Mouse (Mus musculus) lung, postnatal 25 days (tissue): ENCODE results near the gene Ebf3.

Source experiments
- DNase-seq: peaks from one replicate; pipeline ENCODE4 v3.0.0; 2022; ENCODE audit warnings: low spot score

Ebf3 gene

GRCm38 (mm10) chr7:137289290-137289957 lies 24.8 kb downstream of the Ebf3 start:
- no peak for DNase-seq

DNA sequence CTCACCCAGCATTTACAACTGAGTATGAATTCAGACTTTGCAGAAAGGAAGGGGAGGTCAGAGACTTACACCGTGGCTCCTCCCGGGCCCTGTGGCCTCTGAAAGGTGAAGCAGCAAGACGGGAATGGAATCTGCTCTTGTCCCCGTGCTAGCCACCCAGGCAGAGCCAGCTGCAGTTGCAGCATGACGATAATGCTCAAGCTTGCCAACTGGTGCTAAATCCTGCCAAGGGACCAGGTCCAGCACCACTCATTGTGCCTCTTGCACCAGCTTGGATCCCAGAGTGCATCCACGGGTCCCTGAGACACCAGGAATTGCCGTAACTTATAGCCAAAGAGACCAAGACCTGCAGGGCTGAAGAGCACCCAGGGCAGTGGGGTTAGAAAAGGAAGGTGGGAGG lies 36.1 kb downstream of the Ebf3 start:
- no peak for DNase-seq

- DNase-seq: no peak
Measured at GRCm38 (mm10) chr7:137277713-137278112, 36.5 kb downstream of the Ebf3 start.

GRCm38 (mm10) chr7:137272252-137272651 lies 42.0 kb downstream of the Ebf3 start:
- no peak for DNase-seq

DNA sequence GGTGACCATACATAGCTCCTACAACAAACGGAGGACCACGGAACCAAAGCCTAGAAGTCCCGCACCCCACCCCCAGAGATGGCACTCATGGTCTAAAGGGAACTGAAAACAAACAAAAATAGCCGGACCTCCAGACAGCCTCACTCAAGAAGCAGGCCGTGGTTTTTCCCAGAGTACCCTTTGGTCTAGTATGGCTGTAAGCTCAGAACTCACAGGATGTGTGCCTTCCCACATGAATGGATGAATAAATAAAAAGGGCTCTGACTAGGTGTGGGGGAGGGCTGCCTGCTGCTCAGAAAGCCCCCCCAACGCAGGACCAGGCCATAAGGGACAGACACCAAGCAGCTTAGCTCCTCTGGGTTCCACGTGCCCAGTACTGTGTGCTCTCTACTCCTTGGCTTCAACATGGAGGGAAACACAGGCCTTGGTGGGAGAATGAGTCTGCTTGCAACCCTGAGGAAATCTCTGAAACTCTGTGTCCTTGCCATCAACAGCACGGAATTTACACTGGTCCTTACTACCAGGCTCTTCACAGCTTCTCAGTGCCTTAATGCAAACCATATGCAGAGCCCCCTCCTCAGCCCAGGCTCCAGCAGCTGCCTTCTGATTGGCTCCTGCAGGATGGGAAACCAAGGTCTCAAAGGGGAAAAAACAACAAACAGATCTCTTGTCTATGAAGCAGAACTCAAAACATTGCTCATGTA lies 45.6 kb downstream of the Ebf3 start:
- DNase-seq: no peak

DNA sequence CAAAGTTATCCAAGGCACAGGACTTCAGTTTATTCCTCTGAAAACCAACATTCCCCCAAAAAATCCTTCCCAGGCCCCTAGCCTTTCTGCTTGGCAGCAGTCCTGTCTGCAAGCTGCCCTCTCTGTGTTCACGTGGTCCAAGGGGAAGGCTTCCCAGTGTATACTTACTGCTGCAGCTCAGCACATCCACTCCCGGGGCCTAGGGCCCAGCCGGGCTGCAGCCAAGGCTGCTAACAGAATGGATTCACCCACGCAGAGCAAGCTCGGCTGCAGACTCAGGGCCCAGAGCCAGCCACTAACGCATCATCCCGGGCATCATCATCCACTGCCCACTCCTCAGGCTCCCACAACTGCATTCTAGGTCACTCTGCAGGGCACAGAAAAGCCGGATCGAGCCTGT lies 46.8 kb downstream of the Ebf3 start:
- no peak for DNase-seq

DNA sequence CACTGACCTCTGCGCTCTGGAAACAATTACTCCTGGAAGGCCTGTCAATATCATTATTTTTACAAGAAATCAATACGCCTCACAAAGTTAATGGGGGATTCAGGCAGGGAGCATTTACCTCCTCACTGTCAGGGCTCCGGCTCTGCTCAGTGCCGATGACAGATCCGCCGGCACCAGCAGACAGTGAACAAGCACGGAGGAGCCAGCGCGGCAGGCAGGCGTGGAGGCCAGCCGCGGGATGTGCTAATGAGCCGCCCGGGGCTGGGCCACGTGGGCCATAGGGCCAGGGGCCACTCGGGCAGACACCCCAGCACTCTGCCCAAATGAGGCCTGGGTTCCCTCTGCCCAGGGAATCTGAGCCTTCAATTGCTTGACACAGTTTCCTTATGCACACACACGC lies 47.7 kb downstream of the Ebf3 start:
- no peak for DNase-seq

- DNase-seq: no peak
Measured at GRCm38 (mm10) chr7:137262330-137262729, 51.9 kb downstream of the Ebf3 start.

DNA sequence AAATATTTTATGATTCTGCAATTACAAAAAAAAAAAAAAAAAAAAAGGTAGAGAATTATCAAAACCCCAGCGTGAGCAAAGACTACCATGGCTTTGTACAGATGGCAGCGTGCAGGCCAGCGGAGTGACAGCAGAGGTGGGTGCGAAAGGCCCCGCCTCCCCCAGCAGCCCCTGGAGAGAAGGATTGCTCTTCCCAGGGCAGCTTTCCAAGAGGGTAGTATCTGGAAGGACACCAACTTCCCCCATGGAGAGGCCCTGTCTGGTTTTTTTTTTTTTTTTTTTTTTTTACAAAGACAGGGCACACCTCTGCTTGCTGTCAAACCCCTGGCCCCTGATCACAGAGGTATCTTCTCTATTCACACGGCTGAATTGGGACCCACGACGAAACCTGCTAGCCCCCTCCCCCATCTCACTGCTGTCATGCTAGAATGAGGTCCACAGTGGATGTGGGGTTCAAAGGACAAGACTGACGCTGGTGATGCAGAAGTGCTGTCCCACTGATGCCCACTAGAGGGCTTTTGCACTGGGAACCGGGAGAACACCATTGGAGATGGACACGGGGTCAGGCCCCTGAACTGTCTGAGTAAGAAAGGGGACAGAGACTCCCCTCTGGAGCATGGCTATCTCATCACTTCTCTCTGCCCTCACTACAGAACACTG lies 67.9 kb downstream of the Ebf3 start:
- peak; percentile 51 for DNase-seq

- DNase-seq: no peak
Measured at GRCm38 (mm10) chr7:137244839-137245238, 69.4 kb downstream of the Ebf3 start.

- DNase-seq: no peak
Measured at GRCm38 (mm10) chr7:137240481-137240880, 73.8 kb downstream of the Ebf3 start.

DNA sequence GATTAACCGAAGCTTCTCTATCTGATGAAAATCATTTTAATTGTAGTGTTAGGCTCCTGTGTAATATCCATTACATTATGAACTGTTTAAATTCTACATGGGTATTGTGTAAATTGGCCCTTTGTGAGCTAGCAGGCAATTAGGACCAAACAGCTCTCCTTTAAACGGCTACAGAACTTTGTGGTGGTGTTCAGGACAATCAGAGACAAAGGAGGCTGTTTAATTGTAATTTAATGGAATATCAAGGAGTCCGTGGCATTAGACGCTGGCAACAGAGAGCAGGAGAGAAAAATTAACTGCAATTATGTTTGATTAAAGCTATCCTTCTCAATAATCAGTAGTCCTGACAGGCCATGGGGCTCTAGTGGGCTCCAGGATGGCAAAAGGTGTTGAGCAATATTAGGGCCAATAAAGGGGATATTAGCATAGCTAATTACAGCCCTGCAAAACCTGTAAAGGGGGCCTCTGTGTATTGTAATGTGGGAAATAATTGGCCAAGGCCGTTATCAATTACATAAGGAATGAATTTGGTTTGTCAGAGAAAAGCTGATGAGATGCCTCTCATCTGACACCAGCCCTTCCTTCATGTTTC lies 74.6 kb downstream of the Ebf3 start:
- DNase-seq: no peak

GRCm38 (mm10) chr7:137237419-137237818 lies 76.8 kb downstream of the Ebf3 start:
- no peak for DNase-seq

DNA sequence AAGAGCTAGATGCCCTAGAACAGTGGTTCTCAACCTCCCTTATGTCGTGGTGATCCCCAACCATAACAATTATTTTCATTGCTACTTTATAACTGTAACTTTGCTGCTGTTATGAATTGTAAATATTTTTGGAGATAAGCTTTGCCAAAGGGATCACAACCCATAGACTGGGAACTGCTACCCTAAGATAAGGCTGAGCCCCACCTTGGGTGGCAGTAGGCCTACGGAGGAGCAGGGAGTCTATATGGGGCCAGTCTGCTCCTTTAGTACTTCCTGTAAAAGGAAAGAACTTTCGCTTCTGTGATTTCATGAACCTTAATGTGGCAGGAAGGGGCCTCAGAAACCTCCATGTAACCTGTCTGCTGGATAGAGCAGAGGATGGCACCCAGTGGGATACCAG lies 90.4 kb downstream of the Ebf3 start:
- DNase-seq: no peak

GRCm38 (mm10) chr7:137222831-137223505 lies 91.3 kb downstream of the Ebf3 start:
- DNase-seq: no peak

GRCm38 (mm10) chr7:137221599-137221998 lies 92.6 kb downstream of the Ebf3 start:
- DNase-seq: no peak

GRCm38 (mm10) chr7:137220436-137220835 lies 93.8 kb downstream of the Ebf3 start:
- DNase-seq: no peak

- no peak for DNase-seq
Measured at GRCm38 (mm10) chr7:137218706-137219105, 95.5 kb downstream of the Ebf3 start.

GRCm38 (mm10) chr7:137213444-137213843 lies 100.8 kb downstream of the Ebf3 start:
- no peak for DNase-seq

- DNase-seq: no peak
Measured at GRCm38 (mm10) chr7:137211332-137211731, 102.9 kb downstream of the Ebf3 start.

DNA sequence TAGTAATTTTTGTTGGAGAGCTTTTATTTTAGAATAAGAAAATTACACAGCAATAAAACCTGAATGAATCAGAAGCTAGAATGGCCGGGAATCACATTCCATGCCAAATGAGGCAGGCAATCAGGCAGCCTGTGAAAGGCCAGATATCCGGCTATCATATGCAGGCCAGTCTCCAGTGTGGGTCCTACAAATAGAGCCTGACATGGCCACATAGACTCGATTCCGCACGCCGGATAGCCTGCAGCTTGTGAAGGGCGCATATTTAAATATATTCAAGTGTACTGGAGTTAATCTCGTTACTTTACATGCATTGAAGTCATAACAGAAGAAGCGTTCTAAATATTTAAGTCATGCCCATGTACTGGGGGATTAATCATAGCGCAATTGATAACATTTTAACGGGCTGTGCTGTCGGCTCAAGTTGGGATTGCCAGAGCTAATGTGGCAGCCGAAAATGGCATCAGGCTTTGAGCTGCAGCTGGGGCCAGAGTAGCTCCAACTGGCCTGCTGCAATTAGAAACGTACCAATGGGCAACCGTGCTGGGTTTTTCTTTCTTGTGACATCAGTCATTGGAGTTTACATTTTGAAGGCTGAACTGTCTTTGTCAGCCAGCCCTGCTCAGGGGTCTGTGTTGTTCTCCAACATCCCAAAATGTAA lies 104.4 kb downstream of the Ebf3 start:
- DNase-seq: no peak

DNA sequence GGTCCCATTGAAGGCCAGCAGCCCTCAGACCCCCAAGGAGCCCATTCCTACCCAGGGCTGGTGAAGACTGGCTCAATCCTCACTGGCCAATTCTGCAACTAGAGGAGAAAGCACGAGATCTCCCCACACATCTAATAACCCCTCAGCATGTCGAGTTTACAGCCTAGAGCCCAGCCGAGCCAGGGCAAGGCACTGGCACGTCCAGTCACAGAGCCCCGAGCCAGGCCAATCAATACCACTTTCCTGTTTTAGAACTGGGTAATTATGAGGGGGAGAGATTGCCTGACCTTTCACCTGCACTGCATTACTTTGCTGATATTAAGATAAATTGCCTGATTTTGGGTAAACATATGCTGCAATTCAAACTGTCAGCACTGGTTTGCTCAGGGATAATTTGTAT lies 105.7 kb downstream of the Ebf3 start:
- no peak for DNase-seq
